Mouse (Mus musculus) adrenal gland, postnatal 36 days (tissue): ENCODE data around the gene Pidd1. TPM values are rescaled to one million over a fixed set of nuclear protein-coding genes. Genes with fewer than 3 reads are reported as not detected.
"Not testable (repeated sequence)": the region's sequence is repeated elsewhere in the genome, so short reads cannot be mapped to it uniquely, and the experiment has no call there.

ENCODE experiments used
- DNase-seq, 2 experiments: peaks; one replicate each; pipeline ENCODE4 v3.0.0; 2021; ENCODE audit warnings: mixed read lengths in 1 of 2
- total RNA-seq, 2 experiments: library from RNA; stranded (reverse); gene quantifications; 2 replicates each; pipeline ENCODE4 v1.2.3; 2021

The Pidd1 gene
- total RNA-seq, 2 experiments from 2014 or later = 1.5 to 2.3 TPM

GRCm38 (mm10) chr7:141458661-141459060 lies 14.8 kb upstream of the Pidd1 start:
- DNase-seq = no peak

- peak; percentile 68 to 76 for DNase-seq
Observed at GRCm38 (mm10) chr7:141457986-141458660, 14.3 kb upstream of the Pidd1 start.

GRCm38 (mm10) chr7:141457236-141457635 lies 13.4 kb upstream of the Pidd1 start:
- DNase-seq = no peak

DNA sequence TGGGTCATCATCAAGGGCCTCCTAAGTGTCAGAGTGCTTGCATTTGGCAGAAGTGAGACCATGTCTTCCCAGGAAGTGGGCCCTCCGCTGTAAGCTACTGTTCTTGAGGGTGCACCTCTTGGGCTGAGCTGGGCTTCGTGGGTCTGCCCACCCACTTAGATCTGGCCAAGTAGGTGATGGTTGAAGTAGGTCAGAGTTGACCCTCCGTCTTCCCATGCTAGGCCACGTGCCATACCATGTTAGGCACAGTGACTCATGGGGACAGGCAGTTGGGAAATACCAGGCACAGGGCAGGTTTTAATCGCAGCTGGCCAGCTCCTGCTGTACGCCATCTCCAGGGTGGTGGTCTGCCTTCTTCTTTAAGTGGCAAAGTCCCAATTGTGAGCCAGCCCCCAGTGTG lies 12.9 kb upstream of the Pidd1 start:
- DNase-seq = peak; percentile 79 to 81

GRCm38 (mm10) chr7:141455610-141456314 lies 11.9 kb upstream of the Pidd1 start:
- DNase-seq = peak; percentile 81 to 86

DNA sequence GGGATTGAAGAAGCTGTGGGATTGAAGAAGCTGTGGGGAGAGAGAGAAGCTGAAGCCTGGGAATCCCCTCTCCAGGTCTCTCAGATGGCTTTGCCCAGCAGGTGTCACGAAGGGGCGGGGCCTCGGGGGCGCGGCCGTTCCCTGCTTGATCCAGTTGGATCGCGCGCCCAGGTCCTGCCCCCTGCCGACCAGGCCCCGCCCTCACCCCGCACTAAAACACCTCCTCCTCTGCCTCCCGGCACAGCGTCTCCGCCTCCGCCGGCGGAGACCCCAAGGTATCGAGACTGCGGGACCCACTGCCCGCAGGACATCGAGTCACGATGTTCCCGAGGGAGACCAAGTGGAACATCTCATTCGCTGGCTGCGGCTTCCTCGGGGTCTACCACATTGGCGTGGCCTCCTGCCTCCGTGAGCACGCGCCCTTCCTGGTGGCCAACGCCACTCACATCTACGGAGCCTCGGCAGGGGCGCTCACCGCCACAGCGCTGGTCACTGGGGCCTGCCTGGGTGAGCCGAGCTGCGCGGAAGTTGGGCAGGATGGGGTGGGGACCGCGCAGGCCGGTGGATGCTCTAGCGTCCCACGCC lies 11.2 kb upstream of the Pidd1 start, which contains the start of gene Pnpla2:
Gene Pnpla2 (plus strand): TSS at position 232 of the 585 bp plus-strand sequence.
- peak; percentile 99 to 100 for DNase-seq

DNA sequence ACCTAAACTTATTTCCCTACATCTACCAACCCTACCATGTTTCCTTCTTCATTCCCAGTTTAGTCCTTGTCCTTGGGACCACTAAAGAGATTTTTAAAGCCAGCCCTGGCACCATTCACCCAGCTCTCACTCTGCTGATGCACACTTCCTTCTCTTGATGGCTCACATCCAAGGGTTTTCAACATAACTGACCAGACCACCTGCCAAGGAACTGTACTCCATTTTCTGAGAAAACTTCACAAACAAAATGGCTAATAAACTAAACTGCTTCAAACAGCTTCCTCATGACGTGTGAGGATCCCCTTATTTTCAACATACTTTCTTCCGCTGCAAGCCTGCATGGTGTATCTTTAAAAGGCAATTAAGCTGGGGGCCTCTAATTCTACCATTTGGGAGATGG lies 9.8 kb upstream of the Pidd1 start:
- no peak for DNase-seq

- no peak for DNase-seq
Observed at GRCm38 (mm10) chr7:141451928-141452327, 8.1 kb upstream of the Pidd1 start.

DNA sequence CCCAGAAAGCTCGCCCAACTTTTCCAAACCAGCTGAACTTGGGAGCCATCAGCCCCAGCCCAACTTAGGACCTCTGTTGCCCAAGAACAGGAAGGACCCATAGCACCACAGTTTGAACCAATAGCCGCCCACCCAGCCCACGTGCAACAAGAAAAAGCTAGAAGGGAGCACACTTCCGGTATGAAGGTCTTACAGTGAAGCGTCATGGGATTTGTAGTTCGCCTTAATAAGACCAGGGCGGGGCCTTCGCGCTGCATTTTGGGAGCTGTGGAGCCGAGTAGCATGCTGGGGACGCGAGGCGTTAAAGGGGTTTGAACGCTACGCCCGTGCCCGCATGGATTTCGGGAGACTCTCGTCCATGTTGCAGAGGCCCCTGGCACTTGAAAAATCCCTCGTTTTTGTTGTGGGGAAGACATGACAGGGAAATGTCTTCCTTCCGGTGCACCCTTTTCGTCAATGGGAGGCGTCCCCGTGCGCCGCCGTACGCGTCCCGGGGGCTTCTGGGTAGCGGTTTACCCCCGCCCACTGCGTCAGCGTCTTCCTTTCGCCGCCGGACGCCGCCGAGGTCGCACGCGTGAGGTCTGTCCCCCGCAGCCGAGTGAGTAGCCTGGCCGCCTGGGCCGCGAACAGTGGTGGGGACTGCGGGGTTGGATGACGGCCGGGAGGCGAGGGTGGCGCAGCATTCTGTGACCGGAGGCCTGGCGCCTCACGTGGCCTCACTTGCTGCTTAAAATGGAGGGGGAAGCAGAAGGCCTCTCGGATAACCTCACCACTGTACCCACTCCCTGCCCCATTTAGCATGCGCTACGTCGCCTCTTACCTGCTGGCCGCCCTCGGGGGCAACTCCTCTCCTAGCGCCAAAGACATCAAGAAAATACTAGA lies 3.5 kb upstream of the Pidd1 start, which contains the start of gene Rplp2:
Gene Rplp2 (plus strand): TSS at position 261 of the 882 bp plus-strand sequence.
- peak; percentile 96 to 97 for DNase-seq

DNA sequence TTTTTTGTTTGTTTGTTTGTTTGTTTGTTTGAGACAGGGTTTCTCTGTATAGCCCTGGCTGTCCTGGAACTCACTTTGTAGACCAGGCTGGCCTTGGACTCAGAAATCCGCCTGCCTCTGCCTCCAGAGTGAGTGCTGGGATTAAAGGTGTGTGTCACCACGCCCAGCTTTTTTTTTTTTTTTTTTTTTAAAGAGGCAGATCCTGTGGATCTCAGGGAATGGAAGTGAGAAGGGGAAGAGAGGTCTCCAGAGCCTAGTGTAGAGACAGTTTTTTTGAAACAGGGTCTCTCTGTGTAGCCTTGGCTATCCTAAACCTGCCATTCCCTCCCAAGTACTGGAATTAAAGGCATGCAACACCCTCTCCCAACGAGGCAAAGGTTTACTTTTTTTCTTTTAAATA lies 2.5 kb upstream of the Pidd1 start:
- not testable (repeated sequence) for DNase-seq

DNA sequence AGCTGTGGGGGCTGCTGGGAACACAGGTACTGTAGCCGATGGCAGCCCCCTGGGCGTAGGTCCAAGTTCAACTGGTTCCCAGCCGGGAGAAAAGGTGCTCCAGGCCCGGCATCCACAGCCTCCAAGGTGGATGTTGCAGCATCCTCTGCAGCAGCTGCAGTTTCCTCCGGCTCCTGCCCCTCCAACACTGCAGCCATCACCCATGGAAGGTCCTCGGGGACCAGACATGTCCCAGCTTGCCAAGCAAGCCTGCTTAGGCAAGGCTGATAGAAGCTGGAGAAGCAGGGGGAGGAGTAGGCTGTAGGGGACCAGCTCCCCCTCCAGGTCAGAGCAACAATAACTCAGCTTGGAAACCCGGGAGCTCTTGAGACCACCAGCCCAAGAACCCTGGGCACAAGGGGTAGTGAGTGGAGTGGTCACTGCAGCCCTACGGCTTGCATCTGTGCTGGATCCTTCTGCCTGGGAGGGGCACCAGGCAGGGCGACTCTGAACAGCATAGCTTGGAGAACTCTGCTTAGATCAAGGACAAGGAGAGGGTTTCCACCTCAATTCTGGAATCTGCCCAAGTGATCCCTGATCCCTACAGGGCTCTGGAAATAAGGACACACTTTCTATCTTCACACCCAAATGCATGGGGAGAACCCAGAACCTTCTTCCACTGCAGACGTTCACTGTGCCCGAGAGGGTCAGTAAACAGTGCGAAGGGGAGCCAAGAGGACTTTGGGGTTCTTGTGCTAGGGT lies 574 bp downstream of the Pidd1 start:
- no peak for DNase-seq

DNA sequence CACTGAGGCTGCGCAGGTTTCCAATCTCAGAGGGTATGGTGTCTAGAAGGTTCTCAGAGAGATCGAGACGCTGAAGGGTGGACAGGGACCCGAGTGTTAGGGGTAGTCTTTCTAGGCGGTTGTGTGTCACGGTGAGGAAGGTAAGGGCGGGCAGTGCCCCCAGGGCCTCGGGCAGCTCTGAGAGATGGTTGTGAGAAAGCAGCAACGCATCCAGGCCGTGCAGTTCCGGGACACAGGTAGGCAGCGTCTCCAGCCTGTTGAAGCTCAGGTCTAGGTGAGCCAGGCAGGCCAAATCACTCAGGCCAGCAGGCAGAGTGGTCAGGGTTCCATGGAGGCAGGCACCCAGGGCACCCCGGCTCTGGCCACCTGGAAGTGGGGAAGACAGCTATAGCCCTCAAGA lies 1.6 kb downstream of the Pidd1 start:
- DNase-seq = no peak

DNA sequence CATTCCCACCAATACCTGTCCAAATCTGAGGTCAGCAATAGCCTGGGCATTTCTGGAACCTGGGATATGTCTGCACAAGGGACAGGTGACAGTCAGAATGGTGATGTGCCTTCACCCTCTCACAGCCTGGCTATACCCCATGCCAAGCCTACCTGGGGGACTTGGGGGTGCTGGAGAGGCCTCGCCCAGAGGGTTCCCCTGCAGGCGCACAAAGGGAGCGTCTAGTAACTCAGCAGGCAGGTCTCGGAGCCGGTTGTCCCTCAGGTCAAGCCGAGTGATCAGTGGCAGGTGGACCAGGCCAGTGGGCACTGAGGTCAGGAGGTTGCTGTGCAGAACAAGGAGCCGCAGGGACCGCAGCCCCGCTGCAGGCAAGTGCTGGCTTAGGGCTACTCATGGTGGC lies 2.4 kb downstream of the Pidd1 start:
- DNase-seq = no peak

GRCm38 (mm10) chr7:141440613-141441012 lies 3.2 kb downstream of the Pidd1 start:
- peak; percentile 74 to 83 for DNase-seq

- DNase-seq = no peak
Observed at GRCm38 (mm10) chr7:141439811-141440210, 4.0 kb downstream of the Pidd1 start.

DNA sequence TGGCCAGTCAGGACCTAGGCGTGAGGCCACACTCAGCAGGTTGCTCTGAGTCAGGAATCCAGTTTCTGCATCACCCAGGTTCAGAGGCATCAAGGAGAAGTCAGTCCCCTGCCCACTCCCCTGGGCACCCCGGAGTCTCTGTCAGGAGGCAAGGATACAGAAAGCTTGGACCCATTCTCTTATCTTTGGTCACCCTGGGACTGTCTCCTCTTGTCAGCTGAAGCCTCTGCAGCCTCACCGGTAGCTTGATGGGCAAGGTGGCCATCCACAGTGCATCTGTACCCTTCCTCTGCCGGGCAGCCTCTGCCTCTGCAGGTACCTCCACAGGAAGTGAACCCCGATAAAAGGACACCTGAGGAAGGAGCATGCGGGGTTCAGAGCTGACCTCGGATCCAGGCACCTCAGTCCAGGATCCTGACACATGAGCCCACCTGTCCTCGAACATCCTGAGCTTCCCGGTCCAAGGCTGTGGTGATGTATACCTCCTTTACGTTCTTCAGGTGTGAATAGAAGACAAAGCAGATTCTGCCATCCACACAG lies 4.6 kb downstream of the Pidd1 start:
- DNase-seq = no peak

DNA sequence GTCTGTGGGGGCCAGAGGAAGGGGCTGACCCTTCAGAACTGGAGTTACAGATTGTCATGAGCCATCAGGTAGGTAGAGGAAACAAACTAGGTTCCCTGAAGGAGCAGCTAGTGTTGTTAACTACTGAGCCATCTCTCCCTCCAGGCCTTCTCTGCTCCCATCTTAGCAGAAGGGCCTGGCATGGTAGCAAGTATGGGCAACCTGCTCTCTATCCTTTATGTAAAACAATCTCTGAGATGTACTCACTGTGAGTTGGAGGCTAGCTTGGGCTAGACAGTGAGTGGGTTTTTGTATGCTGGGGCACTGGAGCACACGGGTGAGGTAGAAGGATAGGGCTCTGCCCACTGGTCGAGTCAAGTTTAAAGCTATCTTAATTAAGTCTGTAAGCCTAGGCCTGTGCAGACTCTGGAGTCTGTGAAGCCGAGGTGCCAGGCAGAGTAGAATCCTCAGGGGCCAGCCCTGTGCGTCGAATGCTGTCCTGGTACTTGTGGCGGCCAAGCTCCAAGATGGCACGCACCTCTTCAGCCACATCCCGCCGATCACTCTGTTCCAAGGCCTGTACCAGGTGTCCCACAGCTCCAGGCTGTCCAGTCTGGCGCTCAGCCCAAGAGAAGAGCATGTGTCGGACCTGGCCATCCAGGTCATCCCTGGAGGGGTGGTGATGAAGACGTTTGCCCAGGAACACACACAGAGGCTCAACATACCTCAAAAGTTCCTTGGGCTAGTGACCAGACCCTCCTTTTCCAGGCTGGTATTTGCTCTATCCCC lies 5.4 kb downstream of the Pidd1 start:
- DNase-seq = no peak

- DNase-seq = peak; percentile 88 to 93
Observed at GRCm38 (mm10) chr7:141437178-141438120, 6.4 kb downstream of the Pidd1 start, which contains the start of gene Slc25a22. Gene Slc25a22 (minus strand): TSS chr7:141437892.

DNA sequence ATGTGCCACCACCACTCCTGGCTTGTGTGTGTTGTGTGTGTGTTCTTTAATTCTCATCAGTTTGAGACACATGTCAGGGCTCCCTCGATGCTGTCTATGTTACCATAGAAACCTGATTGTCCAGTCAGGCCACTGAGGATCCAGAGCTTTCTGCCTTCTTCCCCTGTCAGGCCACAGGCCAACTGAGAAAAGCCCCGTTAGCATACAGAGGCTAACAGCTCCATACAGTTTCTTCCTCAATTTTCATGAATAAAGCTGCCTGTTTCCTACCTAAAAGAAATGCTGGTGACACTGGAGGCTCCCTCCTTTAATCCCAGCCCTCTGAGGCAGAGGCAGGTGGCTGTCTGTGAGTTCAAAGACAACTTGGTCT lies 7.3 kb downstream of the Pidd1 start:
- DNase-seq = no peak
